Mouse (Mus musculus) spleen, embryonic (tissue): ENCODE results near the gene Krt17.

Source experiments
- CTCF ChIA-PET: fragments of 350-600 bp; sonication (Branson Sonifier 250); formaldehyde crosslinking; loops from one replicate; lab custom pipeline; 2022; lab: Charles Lee

The Krt17 gene

GRCm38 (mm10) chr11:100260514-100261234 is at the start of gene Krt17:
Krt17 (minus strand) TSS chr11:100261029.
- CTCF ChIA-PET = no interaction called here

- CTCF ChIA-PET = interaction anchor here (0.6 kb wide), 1 partner anchor 10 kb away, joined by 7 read pairs; no protein-coding TSS in a partner anchor
Observed at GRCm38 (mm10) chr11:100308672-100309071, 47.8 kb upstream of the Krt17 start.

DNA sequence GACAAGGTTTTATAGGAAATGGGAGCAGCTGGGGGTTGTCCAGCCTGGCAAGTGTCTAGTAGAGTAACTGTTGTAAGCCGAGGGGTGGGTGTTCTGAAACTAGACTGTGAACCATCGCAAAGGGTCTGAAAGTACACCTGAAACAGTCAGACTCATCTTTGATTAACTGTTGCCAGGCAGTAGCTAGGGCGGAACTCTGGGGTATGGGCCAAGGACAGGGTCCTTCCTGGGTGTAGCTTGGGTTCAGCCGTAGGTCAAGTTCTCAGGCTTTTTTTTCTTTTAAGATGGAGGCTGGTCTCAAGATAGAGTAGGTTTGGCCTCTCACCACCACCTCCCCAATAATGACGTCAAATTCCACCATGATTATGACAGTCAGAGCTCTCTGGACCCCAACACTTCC is 47.1 kb upstream of the Krt17 start:
- CTCF ChIA-PET = no interaction called here

DNA sequence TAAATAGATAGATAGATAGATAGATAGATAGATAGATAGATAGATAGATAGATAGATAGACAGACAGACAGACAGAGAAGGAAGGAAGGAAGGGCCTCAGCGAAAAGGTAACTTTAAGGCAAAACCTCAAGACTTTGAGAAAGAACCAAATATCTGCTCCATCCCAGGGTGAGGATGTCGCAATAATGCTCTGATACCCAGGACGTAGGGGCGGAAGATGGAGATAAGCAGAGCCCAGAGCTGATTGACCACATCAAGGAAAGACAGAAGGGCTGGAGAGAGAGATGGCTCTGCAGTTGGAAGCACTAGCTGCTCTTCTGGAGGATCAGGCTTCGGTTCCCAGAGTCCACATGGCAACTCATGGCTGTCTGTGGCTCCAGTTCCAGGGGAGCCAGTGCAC is 40.5 kb upstream of the Krt17 start:
- CTCF ChIA-PET = no interaction called here

- CTCF ChIA-PET = no interaction called here
Observed at GRCm38 (mm10) chr11:100300293-100300692, 39.5 kb upstream of the Krt17 start.

DNA sequence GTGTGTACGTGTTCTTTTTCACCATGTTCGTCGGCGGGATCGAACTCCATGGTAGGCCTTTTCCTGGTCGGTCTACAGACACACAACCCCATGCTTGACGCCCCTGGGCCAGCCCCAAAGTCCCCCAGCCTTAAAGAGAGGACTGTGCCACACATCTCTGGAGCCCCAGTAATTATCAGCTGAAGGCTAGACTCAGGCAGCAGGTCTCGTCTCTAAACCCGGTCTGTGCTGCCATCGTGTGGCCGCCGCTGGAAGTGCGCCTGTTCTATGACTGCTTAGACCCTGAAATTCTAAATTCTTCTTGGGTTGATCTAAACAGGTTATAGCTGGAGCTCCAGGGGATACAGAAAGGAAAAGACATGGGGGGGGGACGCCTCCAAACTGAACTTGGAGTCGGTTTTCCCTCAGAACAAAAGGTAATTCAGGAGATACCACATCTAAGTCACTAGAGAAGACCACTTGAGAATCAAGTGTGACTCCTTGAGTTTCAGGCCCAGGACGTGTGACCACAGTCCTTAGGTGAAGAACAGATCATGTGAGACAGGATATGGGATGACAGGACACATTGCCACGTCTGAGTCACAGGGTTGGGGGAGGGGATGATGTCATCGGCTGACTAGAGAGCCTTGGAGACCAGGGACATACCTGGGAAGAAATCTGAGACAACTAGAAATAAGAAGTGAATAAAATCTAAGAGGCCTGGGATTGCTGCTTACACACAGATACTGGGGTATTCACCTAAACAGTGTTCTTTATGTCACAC is 37.6 kb upstream of the Krt17 start:
- CTCF ChIA-PET = interaction anchor here (0.7 to 1.2 kb wide), 3 partner anchors 11 to 435 kb away, joined by 3 to 7 read pairs (median 4); no protein-coding TSS in a partner anchor

DNA sequence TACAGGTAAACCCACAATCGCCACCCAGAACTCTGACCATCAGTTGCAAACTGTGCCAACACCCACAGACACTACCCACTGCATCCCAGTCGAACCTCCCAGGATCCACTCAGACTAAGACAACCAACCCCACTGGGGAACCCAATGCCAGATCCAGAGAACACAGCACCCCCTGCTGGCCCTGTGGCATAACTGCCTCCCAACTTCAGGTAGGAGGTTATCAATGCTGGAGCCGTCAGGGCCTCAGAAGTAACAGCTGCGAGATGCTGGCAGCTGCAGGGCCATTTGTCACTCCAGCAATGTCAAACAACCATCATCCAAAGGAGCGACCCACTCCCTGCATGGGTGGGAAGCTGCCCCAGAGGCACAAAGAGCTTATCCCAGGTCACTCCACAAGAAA is 37.0 kb upstream of the Krt17 start:
- CTCF ChIA-PET = interaction anchor here (0.7 to 1.2 kb wide), 3 partner anchors 11 to 434 kb away, joined by 3 to 7 read pairs (median 4); no protein-coding TSS in a partner anchor

DNA sequence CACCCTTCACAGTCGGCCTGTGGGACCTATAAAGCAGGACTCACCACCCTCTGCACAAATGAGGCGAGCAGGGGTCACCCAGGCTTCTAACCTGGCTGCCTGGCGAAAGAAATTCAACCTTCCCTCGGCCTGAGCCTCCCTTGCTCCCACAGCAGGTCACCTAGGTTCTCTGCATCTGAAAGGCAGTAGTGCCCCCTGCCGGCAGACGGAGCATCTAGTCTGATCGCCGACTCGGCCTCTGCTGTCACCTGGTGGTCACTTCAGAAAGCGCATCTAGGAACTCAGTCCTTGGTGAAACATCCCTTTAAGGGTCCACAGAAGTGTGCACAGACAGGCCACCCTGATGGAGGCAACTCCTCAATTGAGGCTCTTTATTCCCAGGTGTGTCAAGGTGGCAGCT is 34.5 kb upstream of the Krt17 start:
- CTCF ChIA-PET = interaction anchor here (1.0 kb wide), 1 partner anchor 10 kb away, joined by 3 read pairs; no protein-coding TSS in a partner anchor

DNA sequence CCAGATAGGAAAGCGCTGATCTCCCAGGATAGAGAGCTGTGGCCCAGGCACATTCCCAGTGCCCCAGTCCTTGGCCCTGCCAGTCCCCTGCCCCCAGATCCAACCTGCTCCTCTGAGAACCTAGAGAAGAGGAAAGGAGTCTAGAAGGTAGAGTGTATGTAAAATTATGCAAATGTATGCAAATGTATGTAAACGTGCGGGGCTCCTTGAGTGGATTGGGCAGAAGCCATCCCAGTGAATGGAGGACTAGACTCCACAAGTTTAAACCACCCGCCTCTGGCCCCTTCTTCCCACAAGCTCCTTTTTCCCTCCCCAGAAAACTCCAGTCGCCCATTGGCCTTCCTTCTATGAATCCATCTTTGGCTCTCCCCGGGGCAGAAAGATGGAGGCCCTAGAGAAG is 32.1 kb upstream of the Krt17 start:
- CTCF ChIA-PET = no interaction called here

- CTCF ChIA-PET = no interaction called here
Observed at GRCm38 (mm10) chr11:100290235-100290634, 29.4 kb upstream of the Krt17 start.

- CTCF ChIA-PET = no interaction called here
Observed at GRCm38 (mm10) chr11:100288942-100289341, 28.1 kb upstream of the Krt17 start.

GRCm38 (mm10) chr11:100287024-100287423 is 26.2 kb upstream of the Krt17 start:
- CTCF ChIA-PET = no interaction called here

DNA sequence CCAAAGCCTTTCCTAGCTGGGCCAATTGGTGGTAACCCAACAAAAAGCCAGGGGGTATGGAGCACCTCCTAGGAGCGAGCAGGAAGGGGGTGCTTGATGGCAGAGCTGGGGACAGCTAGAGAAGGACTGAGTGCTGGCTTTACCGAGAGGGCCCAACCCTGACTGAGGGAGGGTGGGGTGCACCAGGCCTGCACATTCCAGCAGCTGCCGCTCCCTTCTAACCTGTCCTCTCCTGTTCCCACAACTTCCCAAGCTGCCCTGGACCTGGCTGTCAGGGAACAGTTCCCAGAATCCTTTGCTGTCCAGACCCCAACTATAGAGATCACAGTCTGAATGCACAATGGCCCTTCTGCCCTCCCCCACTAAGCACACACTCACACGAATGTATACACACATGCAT is 24.2 kb upstream of the Krt17 start:
- CTCF ChIA-PET = interaction anchor here (1.2 kb wide), 1 partner anchor 10 kb away, joined by 3 read pairs; no protein-coding TSS in a partner anchor

GRCm38 (mm10) chr11:100282549-100282948 is 21.7 kb upstream of the Krt17 start:
- CTCF ChIA-PET = interaction anchor here (1.1 kb wide), 1 partner anchor 15 kb away, joined by 3 read pairs; no protein-coding TSS in a partner anchor

DNA sequence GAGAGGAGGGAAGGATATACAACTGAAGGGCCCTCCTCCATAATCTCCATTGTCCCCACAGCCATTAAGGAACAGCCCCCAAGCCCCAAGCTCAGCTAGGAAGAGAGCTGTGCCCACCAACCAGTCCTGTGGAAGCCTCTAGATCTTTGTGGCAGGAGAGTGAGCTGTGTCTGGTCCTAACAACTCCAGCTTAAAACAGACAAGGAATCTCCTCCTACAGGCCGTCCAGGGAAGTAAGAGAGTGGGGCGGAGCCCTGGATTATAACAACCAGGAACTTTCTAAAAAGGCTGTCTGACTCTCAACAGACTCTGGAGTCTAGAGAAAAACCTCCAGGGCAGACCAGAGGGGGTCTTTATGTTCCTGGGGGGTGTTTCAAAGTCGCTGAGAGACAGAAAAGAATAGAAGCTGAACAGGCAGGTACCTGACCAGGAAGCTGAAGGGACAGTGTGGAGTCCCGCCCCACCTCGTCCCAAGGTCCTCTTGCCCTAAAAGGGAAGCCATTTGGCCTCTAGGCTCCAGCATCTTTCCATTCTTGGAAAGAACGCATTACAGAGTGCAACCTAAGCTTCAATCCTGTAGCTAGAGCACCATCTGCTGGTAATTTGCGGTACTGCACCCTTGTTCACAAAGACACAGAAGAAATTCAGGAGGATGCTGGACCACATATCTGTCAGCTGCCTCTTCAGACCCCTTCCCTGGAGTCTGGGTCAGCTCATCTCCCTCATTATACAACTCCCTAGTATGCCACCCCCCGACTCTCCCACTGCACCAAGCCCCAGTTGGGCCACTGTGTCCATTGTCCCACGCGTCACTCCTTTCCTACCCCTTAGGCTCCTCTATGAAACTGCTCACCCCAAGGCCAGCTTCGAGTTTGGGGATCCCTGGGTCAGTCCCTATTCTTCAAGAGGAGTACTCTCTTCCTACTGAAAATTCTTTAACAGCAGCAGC is 21.0 kb upstream of the Krt17 start:
- CTCF ChIA-PET = interaction anchor here (0.5 to 1.1 kb wide), 3 partner anchors 16 to 423 kb away, joined by 3 read pairs; no protein-coding TSS in a partner anchor

DNA sequence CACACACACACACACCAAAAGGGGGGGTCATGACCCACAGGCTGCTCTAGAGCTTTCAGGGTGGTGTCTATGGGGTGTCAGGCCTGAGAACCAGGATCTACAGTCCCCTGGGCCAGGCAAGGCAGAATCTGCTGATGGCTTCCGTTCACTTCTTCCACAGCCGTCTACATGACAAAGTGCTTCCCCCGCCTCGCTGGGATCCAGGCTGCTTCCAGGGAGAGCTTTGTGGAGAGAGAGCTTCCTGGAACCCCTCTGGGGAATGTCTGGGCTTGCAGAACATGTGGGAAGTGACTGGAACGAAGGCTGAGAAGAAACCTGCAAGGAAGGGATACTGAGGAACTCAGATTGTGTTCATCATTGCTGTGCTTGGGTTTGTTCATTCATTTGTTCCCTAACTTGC is 17.9 kb upstream of the Krt17 start:
- CTCF ChIA-PET = no interaction called here

DNA sequence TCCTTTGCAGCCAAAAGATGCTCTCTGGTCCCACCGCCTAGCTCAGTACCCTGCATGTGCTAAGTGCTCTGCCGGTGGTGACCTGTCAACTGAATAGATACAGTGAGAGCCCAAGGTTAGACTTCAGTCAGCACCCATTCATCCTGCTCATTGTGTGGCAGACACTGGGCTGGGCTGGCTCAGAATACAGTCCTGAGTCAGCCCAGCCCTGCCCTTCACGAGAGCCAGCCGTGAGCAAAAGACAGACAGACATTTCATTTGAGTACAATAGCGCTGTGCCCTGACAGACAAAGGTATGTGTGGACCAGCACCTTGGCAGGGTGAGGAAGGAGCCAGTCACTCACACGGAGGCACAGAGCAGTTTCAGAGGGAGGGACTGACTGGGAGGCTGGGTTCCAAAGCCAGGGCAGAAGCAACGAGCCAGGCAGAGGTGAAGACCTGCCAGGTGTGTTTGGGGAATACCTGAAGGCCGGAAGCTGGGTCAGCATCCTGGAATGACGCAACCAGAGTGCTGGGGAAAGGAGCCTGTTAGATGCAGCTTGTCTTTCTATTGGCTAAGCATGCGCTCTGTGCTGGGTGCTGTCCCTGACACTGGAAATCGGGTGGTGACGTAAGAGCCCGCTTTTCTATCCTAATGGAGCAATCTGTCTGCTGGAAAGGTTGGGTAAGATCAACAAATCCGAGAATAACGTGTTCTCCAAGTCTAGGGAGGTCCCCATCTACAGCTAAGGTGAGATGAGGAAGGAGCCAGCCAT is 17.1 kb upstream of the Krt17 start:
- CTCF ChIA-PET = no interaction called here

DNA sequence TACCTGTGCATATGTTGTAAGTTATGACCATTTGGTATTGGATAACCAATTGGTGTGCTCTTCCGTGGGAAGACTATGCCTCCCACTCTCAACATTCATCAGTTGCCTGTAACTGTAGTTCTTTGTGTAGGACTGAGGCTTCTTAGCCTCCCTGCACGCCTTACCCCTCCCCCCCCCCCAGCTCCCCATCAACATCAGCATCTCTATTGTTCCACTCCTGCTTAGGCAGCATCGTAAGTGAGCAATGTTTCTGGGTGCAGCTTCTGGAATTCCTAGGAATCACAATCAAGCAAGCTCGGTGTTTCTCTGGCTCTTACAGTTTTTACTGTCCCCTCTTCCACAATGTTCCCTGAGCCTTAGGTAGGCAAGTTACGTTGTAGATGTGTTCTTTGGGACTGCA is 14.6 kb upstream of the Krt17 start:
- CTCF ChIA-PET = no interaction called here

DNA sequence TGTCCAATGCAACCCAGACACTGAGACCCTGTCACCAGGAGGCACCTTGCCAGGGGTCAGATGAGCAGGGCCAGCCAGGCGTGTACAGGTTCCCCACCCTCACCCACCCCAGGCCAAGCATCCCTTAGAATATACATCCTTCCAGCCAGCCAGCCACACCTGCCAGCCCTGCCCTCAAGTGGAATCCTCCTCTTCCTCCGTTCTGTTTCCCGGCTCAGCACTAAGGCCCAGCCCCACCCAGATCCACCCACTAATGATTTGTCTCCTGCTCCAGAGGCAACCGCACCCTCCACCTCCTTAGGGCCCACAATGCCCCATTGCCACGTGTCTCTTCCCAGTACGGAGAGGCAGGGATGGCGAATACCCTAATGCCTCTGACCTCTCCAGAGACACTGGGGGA is 13.9 kb upstream of the Krt17 start:
- CTCF ChIA-PET = interaction anchor here (1.0 kb wide), 1 partner anchor 29 kb away, joined by 5 read pairs; no protein-coding TSS in a partner anchor

DNA sequence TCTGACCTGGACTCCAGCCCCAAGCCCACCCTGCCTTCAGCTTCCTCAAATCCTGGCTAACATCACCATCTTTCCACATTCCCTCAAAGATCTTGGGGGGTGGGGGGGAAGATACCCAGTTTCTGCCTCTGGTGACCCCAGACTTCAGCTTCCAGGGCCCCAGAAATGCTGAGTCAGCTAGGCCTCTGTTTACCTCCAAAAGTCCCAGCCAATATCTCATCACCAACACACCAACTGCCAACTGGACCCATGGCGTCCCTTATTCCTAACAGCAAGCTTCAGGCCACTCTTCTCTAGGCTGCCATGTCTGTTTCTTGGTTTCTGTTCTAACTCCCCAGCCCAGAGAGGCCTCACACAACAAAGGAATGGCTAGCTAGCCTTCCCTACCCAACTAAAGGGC is 11.0 kb upstream of the Krt17 start:
- CTCF ChIA-PET = no interaction called here
